In the genomic region with DNA sequence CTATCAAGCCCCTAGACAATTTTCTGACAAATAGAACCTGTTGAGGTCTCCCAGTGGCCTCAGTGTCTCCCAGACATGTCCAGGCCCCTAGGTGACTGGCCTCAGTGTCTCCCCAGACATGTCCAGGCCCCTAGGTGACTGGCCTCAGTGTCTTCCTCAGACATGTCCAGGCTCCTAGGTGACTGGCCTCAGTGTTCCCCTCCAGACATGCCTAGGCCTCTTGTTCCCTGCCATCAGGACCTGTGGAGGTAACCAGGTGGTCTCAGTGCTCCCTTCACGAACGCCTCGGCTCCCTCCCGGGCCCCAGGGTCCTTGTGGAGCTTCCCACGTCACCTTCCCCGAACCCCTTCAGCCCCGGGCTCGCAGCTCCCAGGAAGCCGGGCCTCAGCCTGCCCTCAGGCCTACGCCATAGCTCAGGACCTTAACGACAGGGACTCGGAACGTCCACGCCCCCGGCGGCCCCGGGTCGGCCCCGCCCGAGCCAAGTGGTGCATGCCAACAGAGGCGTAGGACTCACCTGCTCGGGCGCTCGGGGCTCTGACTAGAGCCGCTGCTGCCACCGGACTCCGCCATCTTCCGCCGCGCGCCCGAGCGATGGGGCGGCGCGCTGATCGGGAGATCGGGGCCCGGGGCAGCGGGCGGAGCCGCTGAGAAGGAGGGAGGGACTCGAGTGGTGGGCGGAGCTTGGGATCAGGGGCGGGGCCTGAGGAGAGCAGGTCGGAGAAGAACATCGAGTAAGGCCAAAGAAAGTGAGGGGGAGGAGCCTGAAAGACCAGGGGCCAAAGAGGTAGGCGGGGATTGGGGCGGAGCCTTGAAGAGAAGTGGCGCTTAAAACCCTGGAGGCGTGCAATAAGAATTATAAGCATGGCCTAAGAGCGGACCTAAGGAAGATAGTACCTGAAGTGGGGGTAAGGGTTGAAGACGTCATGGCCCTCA, we compare ENCODE assay signal across 8 mouse cellular contexts. TPM values are rescaled to one million over a fixed set of nuclear protein-coding genes. Genes with fewer than 3 reads are reported as not detected.
DNase-seq lines count a peak whose midpoint lies in the region; ATAC-seq and TF ChIP-seq lines count a peak whose summit lies in the region.

Klhl26 (minus strand) TSS at position 636 of the 936 bp plus-strand sequence.

- peak; percentile 89 for ATAC-seq in heart, embryonic 15.5 days (replicated peaks; ENCODE audit: insufficient number of reproducible peaks, insufficient read depth, low FRiP score, low read depth)
- peak; percentile 86 for ATAC-seq in liver, embryonic 14.5 days (ENCODE audit: insufficient read depth)
- ATAC-seq in neural tube, embryonic 11.5 days (ENCODE audit: insufficient read depth, low FRiP score, low TSS enrichment) = peak; percentile 86
- peak; percentile 95 for ATAC-seq in stomach, postnatal 0 days (ENCODE audit: low FRiP score, low TSS enrichment)

- peaks cover 17% of the 10 kb centered on the region for H3K36me3 ChIP-seq in forebrain, embryonic 10.5 days (replicated peaks)
- no peaks in the 10 kb centered on the region for H3K36me3 ChIP-seq in heart, embryonic 15.5 days
- no peaks in the 10 kb centered on the region for H3K36me3 ChIP-seq in liver, embryonic 14.5 days (replicated peaks; ENCODE audit: control insufficient read depth, insufficient read depth, low read depth)
- H3K36me3 ChIP-seq in neural tube, embryonic 11.5 days (ENCODE audit: control insufficient read depth, insufficient read depth, low read length) = no peaks in the 10 kb centered on the region
- H3K36me3 ChIP-seq in stomach, postnatal 0 days (ENCODE audit: control insufficient read depth, insufficient read depth, low read length) = no peaks in the 10 kb centered on the region

- peak within 1 kb of the TSS; percentile 94 for H3K4me3 ChIP-seq in forebrain, embryonic 10.5 days
- H3K4me3 ChIP-seq in heart, embryonic 15.5 days = peak within 1 kb of the TSS; percentile 88
- peak within 1 kb of the TSS; percentile 92 to 97 for H3K4me3 ChIP-seq in liver, embryonic 14.5 days (ENCODE audit: insufficient read depth in 1 of 2, low read depth in 2 of 2, low read length in 2 of 2)
- peak within 1 kb of the TSS; percentile 84 for H3K4me3 ChIP-seq in neural tube, embryonic 11.5 days (ENCODE audit: low read depth, low read length)
- H3K4me3 ChIP-seq in stomach, postnatal 0 days (ENCODE audit: low read depth, low read length) = peak within 1 kb of the TSS; percentile 83

- TF ChIP-seq EP300 in liver, embryonic 14.5 days (IDR thresholded peaks at IDR 0.05; ENCODE audit: low read depth) = no peak
- TF ChIP-seq EP300 in stomach, postnatal 0 days (optimal IDR thresholded peaks at IDR 0.05) = no peak

- peaks cover 39% of the 10 kb centered on the region for H3K27me3 ChIP-seq in forebrain, embryonic 10.5 days (ENCODE audit: poor library complexity, severe bottlenecking)
- peaks cover 21% of the 10 kb centered on the region for H3K27me3 ChIP-seq in heart, embryonic 15.5 days
- H3K27me3 ChIP-seq in liver, embryonic 14.5 days (ENCODE audit: control insufficient read depth, insufficient read depth, low read length) = peaks cover 13% of the 10 kb centered on the region
- H3K27me3 ChIP-seq in neural tube, embryonic 11.5 days (ENCODE audit: control insufficient read depth, insufficient read depth, low read length) = no peaks in the 10 kb centered on the region
- H3K27me3 ChIP-seq in stomach, postnatal 0 days (ENCODE audit: control insufficient read depth, insufficient read depth, low read length) = no peaks in the 10 kb centered on the region

- peak; percentile 83 to 92 for DNase-seq in CD8-positive naive resting alpha-beta T cell, adult 2 months (ENCODE audit: low read depth in 2 of 2, low spot score in 2 of 2)
- peak; percentile 99 for DNase-seq in c-Kit-positive CD71-negative TER-119-negative erythroid progenitor cells, embryonic 14.5 days (ENCODE audit: low read depth)
- DNase-seq in forebrain, embryonic 10.5 days (ENCODE audit: extremely low spot score, low spot score) = peak; percentile 95
- peak; percentile 98 to 99 for DNase-seq in kidney, postnatal 25 days
- DNase-seq in liver, embryonic 14.5 days (ENCODE audit: low read depth in 3 of 3, low spot score in 3 of 3) = peak; percentile 95 to 96 (median 95)
- DNase-seq in neural tube, embryonic 11.5 days (ENCODE audit: low spot score) = peak; percentile 94
- DNase-seq in stomach, postnatal 0 days (ENCODE audit: low spot score) = peak; percentile 99

- H3K27ac ChIP-seq in forebrain, embryonic 10.5 days = peak within 1 kb of the TSS; percentile 92
- H3K27ac ChIP-seq in heart, embryonic 15.5 days = peak within 1 kb of the TSS; percentile 60
- peak within 1 kb of the TSS; percentile 76 for H3K27ac ChIP-seq in liver, embryonic 14.5 days
- H3K27ac ChIP-seq in neural tube, embryonic 11.5 days (ENCODE audit: low read depth, low read length) = peak within 1 kb of the TSS; percentile 23; the same call in 1 of the 2 replicates
- H3K27ac ChIP-seq in stomach, postnatal 0 days (replicated peaks) = peak within 1 kb of the TSS; percentile 71

- H3K9ac ChIP-seq in heart, embryonic 15.5 days = peak within 1 kb of the TSS; percentile 95
- peak within 1 kb of the TSS; percentile 97 for H3K9ac ChIP-seq in liver, embryonic 14.5 days (replicated peaks)
- peak within 1 kb of the TSS; percentile 89 for H3K9ac ChIP-seq in neural tube, embryonic 11.5 days (ENCODE audit: low read length)
- peak within 1 kb of the TSS; percentile 90 for H3K9ac ChIP-seq in stomach, postnatal 0 days (ENCODE audit: low read length)

- TF ChIP-seq CTCF in liver, embryonic 14.5 days (IDR thresholded peaks at IDR 0.05; ENCODE audit: low read depth) = no peak
- no peak for TF ChIP-seq CTCF in stomach, postnatal 0 days (IDR thresholded peaks at IDR 0.05; ENCODE audit: low read depth)

- H3K9me3 ChIP-seq in forebrain, embryonic 10.5 days = no peaks in the 10 kb centered on the region
- H3K9me3 ChIP-seq in heart, embryonic 15.5 days (replicated peaks) = no peaks in the 10 kb centered on the region
- H3K9me3 ChIP-seq in liver, embryonic 14.5 days (ENCODE audit: control insufficient read depth, low read length) = no peaks in the 10 kb centered on the region
- H3K9me3 ChIP-seq in neural tube, embryonic 11.5 days (ENCODE audit: control insufficient read depth, low read length) = no peaks in the 10 kb centered on the region
- H3K9me3 ChIP-seq in stomach, postnatal 0 days (ENCODE audit: control insufficient read depth, low read length) = no peaks in the 10 kb centered on the region

- H3K4me2 ChIP-seq in heart, embryonic 15.5 days = peak within 1 kb of the TSS; percentile 89
- peak within 1 kb of the TSS; percentile 88 for H3K4me2 ChIP-seq in liver, embryonic 14.5 days (ENCODE audit: low read depth)
- peak within 1 kb of the TSS; percentile 82 for H3K4me2 ChIP-seq in neural tube, embryonic 11.5 days (ENCODE audit: low read depth)
- H3K4me2 ChIP-seq in stomach, postnatal 0 days (replicated peaks; ENCODE audit: low read depth) = peak within 1 kb of the TSS; percentile 98

- under 1% methylated on average over 53 of the region's 53 CpGs for WGBS in forebrain, embryonic 10.5 days
- WGBS in heart, embryonic 15.5 days = under 1% methylated on average over 53 of the region's 53 CpGs
- under 1% methylated on average over 53 of the region's 53 CpGs for WGBS in liver, embryonic 14.5 days (ENCODE audit: insufficient replicate concordance)
- WGBS in neural tube, embryonic 11.5 days = under 1% methylated on average over 53 of the region's 53 CpGs
- WGBS in stomach, postnatal 0 days = under 1% methylated on average over 50 of the region's 53 CpGs

- H3K4me1 ChIP-seq in forebrain, embryonic 10.5 days = peaks cover 29% of the 10 kb centered on the region
- H3K4me1 ChIP-seq in heart, embryonic 15.5 days (replicated peaks) = peaks cover 22% of the 10 kb centered on the region
- H3K4me1 ChIP-seq in liver, embryonic 14.5 days (replicated peaks; ENCODE audit: control insufficient read depth in 2 of 2, insufficient read depth in 2 of 2, low read length in 1 of 2) = peaks cover 17 to 26% of the 10 kb centered on the region in 2 experiments
- peaks cover 7% of the 10 kb centered on the region; the same call in 1 of the 2 replicates for H3K4me1 ChIP-seq in neural tube, embryonic 11.5 days (ENCODE audit: control insufficient read depth, insufficient read depth, low read length)
- 0 out of 2 replicates have a peak, but pooled peaks cover 2% of the 10 kb centered on the region for H3K4me1 ChIP-seq in stomach, postnatal 0 days (replicated peaks; ENCODE audit: control insufficient read depth, insufficient read depth)

RNA-seq across cellular contexts. Expression of gene Klhl26, which starts in this region (rescaled TPM):
- 19.9 and 20.2 TPM in 2 replicates for polyA plus RNA-seq in forebrain, embryonic 10.5 days (2016; fragmentation: Nextera tagmentation; extraction: Ambion mirVana)
- polyA plus RNA-seq in heart, embryonic 15.5 days (2015; fragmentation: Nextera tagmentation; extraction: Ambion mirVana) = 8.7 and 12.7 TPM in 2 replicates
- 6.5 and 7.1 TPM in 2 replicates for polyA plus RNA-seq in liver, embryonic 14.5 days (2012; rRNA removed)
- polyA plus RNA-seq in liver, embryonic 14.5 days (2014; fragmentation: Nextera tagmentation; extraction: Ambion mirVana) = 5.0 and 6.0 TPM in 2 replicates
- polyA plus RNA-seq in neural tube, embryonic 11.5 days (2014; fragmentation: Nextera tagmentation; extraction: Ambion mirVana) = 14.6 and 17.0 TPM in 2 replicates
- 10.4 and 12.4 TPM in 2 replicates for polyA plus RNA-seq in stomach, postnatal 0 days (2015; fragmentation: Nextera tagmentation; extraction: Ambion mirVana)

Comparison
In these comparisons a context has a peak if more than half of its experiments do, and no peak if none do; other contexts are left out.
1. Peak in every context shown above with its lines: DNase-seq, ATAC-seq, H3K4me3 ChIP-seq and H3K27ac ChIP-seq.
2. H3K27ac ChIP-seq: peak in every context shown above with its lines; median percentile 92 in forebrain, embryonic 10.5 days; 76 in liver, embryonic 14.5 days; 71 in stomach, postnatal 0 days; 60 in heart, embryonic 15.5 days; 23 in neural tube, embryonic 11.5 days.